Mouse (Mus musculus) hindbrain, embryonic 10.5 days (tissue): ENCODE results near the gene Olfr157. TPM values are rescaled to one million over a fixed set of nuclear protein-coding genes. Genes with fewer than 3 reads are reported as not detected.

Experiments used
- polyA plus RNA-seq: library from polyadenylated mRNA; unstranded; fragments of >200 nt; fragmentation: Nextera tagmentation; extraction: Ambion mirVana; gene quantifications from 2 replicates; pipeline ENCODE4 v1.2.1, GENCODE M21; 2016

Gene Olfr157
- polyA plus RNA-seq, 1 experiment from 2014 or later = not detected

Other genes with a start within 250 kb of the Olfr157 start
- 22.4 and 26.5 TPM in 2 replicates for gene Npr2, start 208.3 kb downstream of the Olfr157 start, polyA plus RNA-seq
- 5.2 and 10.0 TPM in 2 replicates for gene Spag8, start 186.6 kb downstream of the Olfr157 start, polyA plus RNA-seq
- 76.4 and 82.0 TPM in 2 replicates for gene Hint2, start 183.7 kb downstream of the Olfr157 start, polyA plus RNA-seq
- gene Tmem8b, start 171.2 kb downstream of the Olfr157 start, polyA plus RNA-seq = 5.2 and 9.4 TPM in 2 replicates
- gene Fam221b, start 171.1 kb downstream of the Olfr157 start, polyA plus RNA-seq = 1.8 and 2.4 TPM in 2 replicates
- not detected in 2 replicates for gene Olfr70, start 139.4 kb downstream of the Olfr157 start, polyA plus RNA-seq
- not detected in 2 replicates for gene Olfr71, start 129.9 kb downstream of the Olfr157 start, polyA plus RNA-seq
- gene Hrct1, start 113.0 kb downstream of the Olfr157 start, polyA plus RNA-seq = 0.25 and 0.44 TPM in 2 replicates
- not detected in 2 replicates for gene Spaar, start 110.2 kb downstream of the Olfr157 start, polyA plus RNA-seq
- not detected in 2 replicates for gene Olfr159, start 69.2 kb downstream of the Olfr157 start, polyA plus RNA-seq
- not detected in 2 replicates for gene Olfr156, start 16.3 kb downstream of the Olfr157 start, polyA plus RNA-seq
- not detected in 2 replicates for gene Olfr155, start 11.4 kb upstream of the Olfr157 start, polyA plus RNA-seq
- gene Reck, start 35.3 kb upstream of the Olfr157 start, polyA plus RNA-seq = 11.4 and 11.9 TPM in 2 replicates
- 70.2 and 84.9 TPM in 2 replicates for gene Glipr2, start 117.2 kb upstream of the Olfr157 start, polyA plus RNA-seq
- not detected in 2 replicates for gene Ccin, start 143.3 kb upstream of the Olfr157 start, polyA plus RNA-seq
- gene Clta, start 164.3 kb upstream of the Olfr157 start, polyA plus RNA-seq = 220 and 239 TPM in 2 replicates
- 20.0 and 20.1 TPM in 2 replicates for gene Gne, start 244.0 kb upstream of the Olfr157 start, polyA plus RNA-seq